Mouse (Mus musculus) liver, embryonic 12.5 days (tissue): Measurements from ENCODE around the gene Def6. TPM values are rescaled to one million over a fixed set of nuclear protein-coding genes. Genes with fewer than 3 reads are reported as not detected.
"Not testable (repeated sequence)": the region's sequence is repeated elsewhere in the genome, so short reads cannot be mapped to it uniquely, and the experiment has no call there.

ENCODE experiments used
- ATAC-seq: fragments of 200-750 bp; cut with Nextera tagmentation; 2 replicates; pipeline ENCODE4 v1.8.0; 2017; ENCODE audit warnings: moderate number of reproducible peaks, mild to moderate bottlenecking, moderate library complexity
- H3K27ac ChIP-seq: fragments of 300-500 bp; sonication (generic); 2 replicates; pipeline ENCODE4 v1.5.1; 2016; ENCODE audit warnings: mild to moderate bottlenecking
- H3K27me3 ChIP-seq: fragments of 300-500 bp; sonication (generic); replicated peaks from 2 replicates; pipeline ENCODE4 v1.6.1; 2016; ENCODE audit warnings: mild to moderate bottlenecking, moderate library complexity
- H3K36me3 ChIP-seq: fragments of 300-500 bp; sonication (generic); 2 replicates; pipeline ENCODE4 v1.6.1; 2016; ENCODE audit warnings: mild to moderate bottlenecking, moderate library complexity
- H3K4me1 ChIP-seq: fragments of 300-500 bp; sonication (generic); 2 replicates; pipeline ENCODE4 v1.6.1; 2016
- H3K4me2 ChIP-seq: fragments of 300-500 bp; sonication (generic); 2 replicates; pipeline ENCODE4 v1.6.1; 2016; ENCODE audit warnings: mild to moderate bottlenecking, moderate library complexity
- H3K4me3 ChIP-seq: fragments of 300-500 bp; sonication (generic); 2 replicates; pipeline ENCODE4 v1.5.1; 2016; ENCODE audit warnings: mild to moderate bottlenecking, moderate library complexity
- H3K9ac ChIP-seq: fragments of 300-500 bp; sonication (generic); 2 replicates; pipeline ENCODE4 v1.6.1; 2016; ENCODE audit warnings: mild to moderate bottlenecking, moderate library complexity
- H3K9me3 ChIP-seq: fragments of 300-500 bp; sonication (generic); replicated peaks from 2 replicates; pipeline ENCODE4 v1.6.1; 2016; ENCODE audit warnings: mild to moderate bottlenecking, moderate library complexity
- WGBS: fragments of 180-500 bp; shearing (Covaris S2); methylation state at CpG from one replicate; pipeline ENCODE4 v1.1.7; 2016; ENCODE audit not compliant: insufficient replicate concordance; 5-methylcytosine and 5-hydroxymethylcytosine counted together
- polyA plus RNA-seq: library from polyadenylated mRNA; unstranded; fragments of >200 nt; fragmentation: Nextera tagmentation; extraction: Ambion mirVana; gene quantifications from 2 replicates; pipeline ENCODE4 v1.2.1, GENCODE M21; 2016

The Def6 gene
- polyA plus RNA-seq, 1 experiment from 2014 or later = 25.2 TPM

- peak overlapping the region; percentile 27 for H3K4me2 ChIP-seq
- no peak overlapping the region for H3K4me3 ChIP-seq
- no peaks in the 10 kb centered on the region for H3K9me3 ChIP-seq
- 21% methylated on average over 6 of the region's 6 CpGs for WGBS
- ATAC-seq = peak; percentile 42
- no peak overlapping the region for H3K9ac ChIP-seq
- H3K4me1 ChIP-seq = peaks cover 69% of the 10 kb centered on the region
- H3K27me3 ChIP-seq = no peaks in the 10 kb centered on the region
- no peaks in the 10 kb centered on the region for H3K36me3 ChIP-seq
- H3K27ac ChIP-seq = peak overlapping the region; percentile 28; the same call in 1 of the 2 replicates
Observed at GRCm38 (mm10) chr17:28211921-28212341, 4.4 kb downstream of the Def6 start.

- 49% methylated on average over 9 of the region's 9 CpGs for WGBS
- Histone ChIP-seq H3K9me3 (no peaks in the 10 kb centered on the region), H3K27ac (0 out of 2 replicates have a peak overlapping the region, but pooled peaks have one; percentile 26), H3K4me1 (peaks cover 69% of the 10 kb centered on the region), H3K4me3 (no peak overlapping the region), H3K4me2 (peak overlapping the region; percentile 27), H3K36me3 (no peaks in the 10 kb centered on the region), H3K9ac (no peak overlapping the region), H3K27me3 (no peaks in the 10 kb centered on the region)
- no peak for ATAC-seq
Observed at GRCm38 (mm10) chr17:28212391-28212790, 4.8 kb downstream of the Def6 start.

- Histone ChIP-seq H3K9me3 (no peaks in the 10 kb centered on the region), H3K27me3 (no peaks in the 10 kb centered on the region), H3K27ac (no peak overlapping the region), H3K4me3 (no peak overlapping the region), H3K4me1 (peaks cover 68% of the 10 kb centered on the region), H3K9ac (no peak overlapping the region), H3K4me2 (no peak overlapping the region), H3K36me3 (no peaks in the 10 kb centered on the region)
- ATAC-seq = no peak
- 21% methylated on average over 4 of the region's 4 CpGs for WGBS
Observed at GRCm38 (mm10) chr17:28213236-28213635, 5.7 kb downstream of the Def6 start.

GRCm38 (mm10) chr17:28216791-28217190 is 9.2 kb downstream of the Def6 start:
- H3K9me3 ChIP-seq = no peaks in the 10 kb centered on the region
- H3K27ac ChIP-seq = no peak overlapping the region

GRCm38 (mm10) chr17:28217721-28218649 is 10.4 kb downstream of the Def6 start:
- peak overlapping the region; percentile 60 for H3K27ac ChIP-seq
- H3K27me3 ChIP-seq = no peaks in the 10 kb centered on the region
- peaks cover 11% of the 10 kb centered on the region; the same call in 1 of the 2 replicates for H3K36me3 ChIP-seq
- peaks cover 45% of the 10 kb centered on the region for H3K4me1 ChIP-seq
- 18% methylated on average over 23 of the region's 23 CpGs for whole genome bisulfite sequencing
- no peak for ATAC-seq
- H3K4me3 ChIP-seq = peak overlapping the region; percentile 20; the same call in 1 of the 2 replicates
- H3K9me3 ChIP-seq = no peaks in the 10 kb centered on the region
- H3K9ac ChIP-seq = peak overlapping the region; percentile 22
- peak overlapping the region; percentile 51 for H3K4me2 ChIP-seq

More at GRCm38 (mm10) chr17:28216791-28217190, 9.2 kb downstream of the Def6 start:
- Histone ChIP-seq H3K4me2 (no peak overlapping the region), H3K36me3 (peaks cover 11% of the 10 kb centered on the region; the same call in 1 of the 2 replicates), H3K4me3 (no peak overlapping the region), H3K27me3 (no peaks in the 10 kb centered on the region), H3K9ac (no peak overlapping the region), H3K4me1 (peaks cover 46% of the 10 kb centered on the region)
- ATAC-seq = no peak
- 70% methylated on average over 9 of the region's 9 CpGs for WGBS

GRCm38 (mm10) chr17:28222463-28222862 is 14.9 kb downstream of the Def6 start:
- 80% methylated on average over 10 of the region's 10 CpGs for WGBS

GRCm38 (mm10) chr17:28223561-28224391 is 16.2 kb downstream of the Def6 start:
- ATAC-seq = peak; percentile 95
- peak overlapping the region; percentile 72 for H3K27ac ChIP-seq
- 1% methylated on average over 46 of the region's 46 CpGs for WGBS

More at GRCm38 (mm10) chr17:28222463-28222862, 14.9 kb downstream of the Def6 start:
- H3K27ac ChIP-seq, ATAC-seq, H3K4me3 ChIP-seq, H3K27me3 ChIP-seq, H3K9me3 ChIP-seq, H3K9ac ChIP-seq, H3K4me2 ChIP-seq: not testable (repeated sequence)
- Histone ChIP-seq H3K4me1 (peaks cover 59% of the 10 kb centered on the region), H3K36me3 (peaks cover 14% of the 10 kb centered on the region; the same call in 1 of the 2 replicates)

GRCm38 (mm10) chr17:28224615-28225014 is 17.0 kb downstream of the Def6 start:
- H3K36me3 ChIP-seq = peaks cover 29% of the 10 kb centered on the region
- H3K4me1 ChIP-seq = peaks cover 44% of the 10 kb centered on the region
- H3K4me2 ChIP-seq = no peak overlapping the region; the same call in 1 of the 2 replicates
- H3K27ac ChIP-seq = peak overlapping the region; percentile 55
- no peak overlapping the region for H3K4me3 ChIP-seq
- no peaks in the 10 kb centered on the region for H3K9me3 ChIP-seq
- 90% methylated on average over 10 of the region's 10 CpGs for WGBS
- H3K27me3 ChIP-seq = no peaks in the 10 kb centered on the region
- H3K9ac ChIP-seq = no peak overlapping the region
- ATAC-seq = no peak

More at GRCm38 (mm10) chr17:28223561-28224391, 16.2 kb downstream of the Def6 start:
- Histone ChIP-seq H3K4me2 (peak overlapping the region; percentile 99), H3K4me3 (peak overlapping the region; percentile 67), H3K4me1 (peaks cover 47% of the 10 kb centered on the region), H3K9me3 (no peaks in the 10 kb centered on the region), H3K9ac (peak overlapping the region; percentile 74), H3K27me3 (no peaks in the 10 kb centered on the region), H3K36me3 (peaks cover 27% of the 10 kb centered on the region)

GRCm38 (mm10) chr17:28226014-28226413 is 18.4 kb downstream of the Def6 start:
- 27% methylated on average over 21 of the region's 21 CpGs for WGBS
- H3K4me3 ChIP-seq = peak overlapping the region; percentile 10; the same call in 1 of the 2 replicates
- peaks cover 21% of the 10 kb centered on the region for H3K36me3 ChIP-seq
- 0 out of 2 replicates have a peak, but pooled peaks have one; percentile 13 for ATAC-seq
- peak overlapping the region; percentile 47 for H3K4me2 ChIP-seq
- H3K27me3 ChIP-seq = no peaks in the 10 kb centered on the region
- peaks cover 44% of the 10 kb centered on the region for H3K4me1 ChIP-seq
- H3K9ac ChIP-seq = no peak overlapping the region
- no peak overlapping the region for H3K27ac ChIP-seq
- no peaks in the 10 kb centered on the region for H3K9me3 ChIP-seq

GRCm38 (mm10) chr17:28230486-28230885 is 22.9 kb downstream of the Def6 start:
- H3K36me3 ChIP-seq = peaks cover 18% of the 10 kb centered on the region
- H3K4me3 ChIP-seq = no peak overlapping the region
- WGBS = 75% methylated on average over 6 of the region's 6 CpGs
- H3K27me3 ChIP-seq = no peaks in the 10 kb centered on the region
- ATAC-seq = no peak
- H3K4me1 ChIP-seq = peaks cover 44% of the 10 kb centered on the region
- no peak overlapping the region for H3K9ac ChIP-seq
- no peaks in the 10 kb centered on the region for H3K9me3 ChIP-seq
- no peak overlapping the region for H3K4me2 ChIP-seq
- no peak overlapping the region for H3K27ac ChIP-seq

- no peak for ATAC-seq
- 82% methylated on average over 18 of the region's 18 CpGs for WGBS
- H3K36me3 ChIP-seq = peaks cover 18% of the 10 kb centered on the region
Observed at GRCm38 (mm10) chr17:28231026-28231736, 23.6 kb downstream of the Def6 start.

More at GRCm38 (mm10) chr17:28231026-28231736, 23.6 kb downstream of the Def6 start:
- H3K27me3 ChIP-seq = no peaks in the 10 kb centered on the region
- H3K4me1 ChIP-seq = peaks cover 44% of the 10 kb centered on the region
- H3K9me3 ChIP-seq = no peaks in the 10 kb centered on the region
- H3K27ac ChIP-seq = no peak overlapping the region
- H3K4me3 ChIP-seq = no peak overlapping the region
- H3K9ac ChIP-seq = no peak overlapping the region
- H3K4me2 ChIP-seq = no peak overlapping the region
